Mouse (Mus musculus) heart, adult 2 months (tissue): ENCODE measurements around the gene Arl5b.

ENCODE experiments used
- CTCF ChIP-seq: fragments of 200-600 bp; IDR thresholded peaks from 2 replicates; pipeline ENCODE4 v1.8.1; 2022; ENCODE audit warnings: antibody characterized with exemption, mild to moderate bottlenecking, moderate library complexity
- POLR2A ChIP-seq: fragments of 200-500 bp; IDR thresholded peaks from 2 replicates; pipeline ENCODE4 v1.6.1; 2011; ENCODE audit warnings: mild to moderate bottlenecking, low read depth, low read length, control low read depth; ENCODE audit not compliant: insufficient read depth

DNA sequence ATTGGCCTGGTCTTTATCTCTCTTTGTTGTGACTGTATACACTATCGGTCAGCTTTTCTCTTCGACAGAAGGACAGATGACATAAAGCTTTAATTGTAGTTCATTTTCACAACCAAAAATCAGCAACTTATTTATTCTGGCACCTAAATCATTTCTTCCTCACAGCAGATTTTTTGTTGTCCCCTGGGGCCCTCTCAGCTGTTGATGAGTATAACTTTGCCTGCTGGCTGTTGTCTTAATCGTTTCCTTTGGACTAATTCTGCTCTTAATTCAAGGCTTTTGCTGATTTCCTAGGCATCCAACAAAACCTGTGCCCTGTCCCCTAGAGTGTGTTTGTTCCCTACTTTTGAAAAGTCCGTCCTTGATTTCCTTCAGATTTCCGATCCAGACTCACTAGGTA, 9.0 kb downstream of the Arl5b start:
- TF ChIP-seq CTCF (no peak), POLR2A (no peak)
